Mouse (Mus musculus): ENCODE data around the gene Eloa. TPM values are rescaled to one million over a fixed set of nuclear protein-coding genes. Genes with fewer than 3 reads are reported as not detected.
"Not testable (repeated sequence)": the region's sequence is repeated elsewhere in the genome, so short reads cannot be mapped to it uniquely, and the experiment has no call there.

The Eloa gene
- polyA plus RNA-seq, 1 experiment: 16.8 TPM

DNA sequence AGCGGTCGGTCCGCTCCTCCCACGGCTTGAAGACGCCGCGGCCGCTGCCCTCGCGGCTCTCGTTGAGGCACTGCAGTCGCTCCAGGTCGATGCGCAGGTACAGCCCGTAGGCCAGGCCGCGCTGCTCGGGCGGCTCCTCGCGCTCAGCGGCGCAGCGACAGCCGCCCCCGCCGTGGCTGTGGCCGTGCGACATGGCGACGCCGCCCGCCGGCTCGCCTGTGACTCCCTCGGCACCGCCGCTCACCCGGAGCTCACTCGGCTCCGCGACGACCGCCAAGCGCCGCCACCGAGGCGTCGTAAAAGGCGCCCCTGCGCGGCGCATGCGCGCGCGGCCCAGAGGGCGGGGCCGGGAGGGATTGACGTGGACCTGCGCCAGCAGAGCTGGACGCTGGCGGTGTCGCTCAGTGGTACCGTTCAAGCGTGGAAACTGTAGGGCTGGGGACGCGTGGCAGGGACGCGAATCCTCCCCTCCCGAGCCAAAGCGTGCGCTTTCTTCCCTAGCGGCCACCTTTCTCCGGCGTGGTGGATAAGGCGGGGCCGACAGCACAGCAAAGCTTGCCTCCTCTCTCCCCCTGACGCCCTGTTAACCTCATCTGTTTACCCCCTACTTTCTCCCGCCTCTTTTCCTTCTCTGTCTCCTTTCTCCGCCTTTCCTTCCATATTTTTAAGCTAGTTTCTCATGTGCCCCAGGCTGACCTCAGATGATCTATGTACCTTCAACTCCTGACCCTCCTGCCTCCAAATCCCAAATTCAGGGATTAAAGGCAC, 34.4 kb downstream of the Eloa start, which contains the start of gene Pithd1:
Gene Pithd1 (minus strand): TSS at position 322 of the 768 bp plus-strand sequence.
- Histone ChIP-seq H3K4me1 (ENCODE audit: control insufficient read depth, insufficient read depth, low read length) (peaks cover 2% of the 10 kb centered on the region), H3K27ac (ENCODE audit: insufficient read depth, low read length) (peak within 1 kb of the TSS; percentile 75)
- peak; percentile 92 for TF ChIP-seq POLR2A (IDR thresholded peaks at IDR 0.05; ENCODE audit: extremely low read depth, insufficient read depth, low read length)
- TF ChIP-seq CTCF (IDR thresholded peaks at IDR 0.05; ENCODE audit: extremely low read depth, insufficient read depth, low read length): no peak

DNA sequence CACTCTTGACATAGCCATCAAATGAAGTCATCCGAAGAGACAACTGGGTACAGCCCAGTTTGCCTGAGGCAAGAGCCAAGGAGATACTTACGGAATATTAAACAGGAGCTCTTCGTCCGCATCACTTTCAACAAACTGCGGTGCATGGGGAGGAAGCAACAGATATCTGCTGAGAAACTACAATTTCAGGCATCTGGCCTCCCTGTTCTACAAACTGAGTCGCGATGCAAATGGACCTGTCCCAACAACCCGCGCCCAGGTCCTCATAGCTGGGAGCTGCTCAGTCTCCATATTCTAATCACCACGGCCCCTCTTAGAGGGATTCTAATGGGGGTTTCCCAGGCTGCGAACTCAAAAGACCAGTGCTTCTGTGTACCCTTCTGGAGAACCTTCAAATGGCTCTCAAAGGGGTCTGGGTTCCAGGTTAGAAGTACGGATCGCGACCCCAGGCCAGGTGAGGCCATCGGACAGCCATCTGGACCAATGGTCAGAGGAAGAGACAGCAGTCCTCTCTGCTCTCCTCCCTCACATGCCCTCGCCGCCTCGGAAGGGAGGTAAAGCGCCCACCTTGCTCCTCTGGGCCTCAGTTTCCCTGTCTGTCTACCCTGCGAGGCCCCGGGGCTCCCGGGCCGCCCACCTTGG, 35.1 kb downstream of the Eloa start:
- TF ChIP-seq CTCF (IDR thresholded peaks at IDR 0.05; ENCODE audit: extremely low read depth, insufficient read depth, low read length) (no peak), POLR2A (IDR thresholded peaks at IDR 0.05; ENCODE audit: extremely low read depth, insufficient read depth, low read length) (no peak)
- Histone ChIP-seq H3K27ac (ENCODE audit: insufficient read depth, low read length) (0 out of 2 replicates have a peak overlapping the region, but pooled peaks have one; percentile 17), H3K4me3 (ENCODE audit: insufficient read depth, low read length) (peak overlapping the region; percentile 95), H3K4me1 (ENCODE audit: control insufficient read depth, insufficient read depth, low read length) (peaks cover 5% of the 10 kb centered on the region)

More for the DNA sequence above, 34.4 kb downstream of the Eloa start, which contains the start of gene Pithd1:
- peak within 1 kb of the TSS; percentile 95 for H3K4me3 ChIP-seq (ENCODE audit: insufficient read depth, low read length)

DNA sequence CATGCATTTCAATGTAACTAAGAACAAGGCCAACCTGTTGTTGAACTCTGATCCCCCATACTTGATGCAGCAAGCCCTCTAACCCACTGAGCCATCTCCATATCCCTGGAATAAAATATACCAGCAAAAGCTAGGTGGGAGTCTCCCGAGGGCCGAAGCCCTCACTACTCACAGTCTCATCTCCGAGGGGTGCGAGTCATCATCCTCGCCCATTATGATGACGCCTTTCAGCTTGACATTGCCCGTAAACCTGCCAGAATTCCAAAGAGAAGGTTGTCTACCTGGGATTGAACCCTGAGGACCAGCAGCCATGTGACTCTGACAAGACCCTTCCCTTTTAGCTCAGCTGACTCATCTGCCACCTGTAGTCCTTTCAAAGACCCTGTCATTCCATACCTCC, 35.8 kb downstream of the Eloa start:
- no peak for TF ChIP-seq CTCF (IDR thresholded peaks at IDR 0.05; ENCODE audit: extremely low read depth, insufficient read depth, low read length)
- no peak for TF ChIP-seq POLR2A (IDR thresholded peaks at IDR 0.05; ENCODE audit: extremely low read depth, insufficient read depth, low read length)
- Histone ChIP-seq H3K27ac (ENCODE audit: insufficient read depth, low read length) (no peak overlapping the region), H3K4me3 (ENCODE audit: insufficient read depth, low read length) (peak overlapping the region; percentile 95; the same call in 1 of the 2 replicates), H3K4me1 (ENCODE audit: control insufficient read depth, insufficient read depth, low read length) (peaks cover 5% of the 10 kb centered on the region)

DNA sequence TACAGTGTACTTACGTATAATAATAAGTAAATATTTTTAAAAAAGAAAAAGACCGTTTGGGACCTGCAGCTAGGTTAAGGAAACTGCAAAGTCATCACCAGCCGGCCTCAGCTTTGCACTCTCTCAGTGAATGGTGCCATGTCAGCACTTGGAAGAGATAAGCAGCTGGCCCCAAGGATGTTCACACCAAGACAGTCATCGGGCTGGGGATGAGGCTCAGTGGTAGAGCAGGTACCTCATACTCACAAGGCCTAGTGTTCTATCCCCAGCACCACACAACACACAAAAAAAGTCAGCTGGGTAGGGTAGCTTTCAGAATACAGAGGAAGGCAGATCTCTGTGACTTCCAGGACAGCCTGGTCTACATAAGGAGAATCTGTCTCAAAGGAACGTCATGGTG, 36.4 kb downstream of the Eloa start:
- no peak overlapping the region for H3K27ac ChIP-seq (ENCODE audit: insufficient read depth, low read length)
- H3K4me1 ChIP-seq (ENCODE audit: control insufficient read depth, insufficient read depth, low read length): peaks cover 5% of the 10 kb centered on the region
- no peak overlapping the region for H3K4me3 ChIP-seq (ENCODE audit: insufficient read depth, low read length)
- no peak for TF ChIP-seq CTCF (IDR thresholded peaks at IDR 0.05; ENCODE audit: extremely low read depth, insufficient read depth, low read length)
- TF ChIP-seq POLR2A (IDR thresholded peaks at IDR 0.05; ENCODE audit: extremely low read depth, insufficient read depth, low read length): no peak

DNA sequence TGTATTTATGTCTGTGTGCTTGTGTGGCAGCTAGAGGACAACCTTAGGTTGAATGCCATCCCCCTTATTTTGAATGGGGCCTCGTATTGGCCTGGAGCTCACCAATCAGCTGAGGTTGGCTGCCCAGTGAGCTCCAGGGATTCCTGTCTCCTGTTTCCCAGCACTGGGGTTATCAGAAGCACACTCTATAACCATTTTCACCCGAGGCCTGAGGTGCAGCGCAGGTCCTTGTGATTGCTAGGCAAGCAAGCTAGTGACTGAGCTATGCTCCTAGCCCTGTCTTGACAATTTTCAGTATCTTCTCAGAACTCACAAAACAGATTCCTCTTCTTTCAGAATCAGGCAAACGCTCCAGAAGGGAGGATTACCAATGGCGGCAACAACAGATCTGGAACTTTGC, 37.0 kb downstream of the Eloa start:
- no peak overlapping the region for H3K27ac ChIP-seq (ENCODE audit: insufficient read depth, low read length)
- no peak for TF ChIP-seq POLR2A (IDR thresholded peaks at IDR 0.05; ENCODE audit: extremely low read depth, insufficient read depth, low read length)
- no peak for TF ChIP-seq CTCF (IDR thresholded peaks at IDR 0.05; ENCODE audit: extremely low read depth, insufficient read depth, low read length)

DNA sequence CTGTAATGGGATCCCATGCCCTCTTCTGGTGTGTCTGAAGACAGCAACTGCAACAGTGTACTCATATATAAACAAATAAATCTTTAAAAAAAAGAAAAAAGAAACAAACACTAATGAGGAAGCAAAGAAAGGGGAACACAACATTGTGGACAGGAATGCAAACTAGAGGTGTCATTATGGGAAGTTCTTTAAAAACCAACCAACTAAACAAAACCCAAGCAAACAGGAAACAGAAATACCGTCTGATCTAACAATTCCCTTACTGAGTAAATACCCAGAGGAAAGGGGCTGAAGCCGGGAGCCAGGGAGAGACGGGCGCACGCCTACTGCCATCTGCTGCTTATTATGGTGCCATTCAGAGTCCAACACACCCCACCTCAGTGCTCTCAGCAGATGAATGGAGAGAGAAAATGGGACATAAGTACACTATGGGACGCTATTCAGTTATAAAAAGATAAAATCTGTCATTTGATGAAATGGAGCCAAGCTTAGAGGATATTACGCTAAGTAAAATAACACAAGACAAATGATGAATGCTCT, 40.0 kb downstream of the Eloa start:
- Histone ChIP-seq H3K27ac (ENCODE audit: insufficient read depth, low read length) (no peak overlapping the region), H3K4me3 (ENCODE audit: insufficient read depth, low read length) (no peak overlapping the region), H3K4me1 (ENCODE audit: control insufficient read depth, insufficient read depth, low read length) (peaks cover 5% of the 10 kb centered on the region)
- no peak for TF ChIP-seq POLR2A (IDR thresholded peaks at IDR 0.05; ENCODE audit: extremely low read depth, insufficient read depth, low read length)
- TF ChIP-seq CTCF (IDR thresholded peaks at IDR 0.05; ENCODE audit: extremely low read depth, insufficient read depth, low read length): no peak

More for the DNA sequence above, 37.0 kb downstream of the Eloa start:
- H3K4me3 ChIP-seq (ENCODE audit: insufficient read depth, low read length): no peak overlapping the region
- H3K4me1 ChIP-seq (ENCODE audit: control insufficient read depth, insufficient read depth, low read length): peaks cover 5% of the 10 kb centered on the region

DNA sequence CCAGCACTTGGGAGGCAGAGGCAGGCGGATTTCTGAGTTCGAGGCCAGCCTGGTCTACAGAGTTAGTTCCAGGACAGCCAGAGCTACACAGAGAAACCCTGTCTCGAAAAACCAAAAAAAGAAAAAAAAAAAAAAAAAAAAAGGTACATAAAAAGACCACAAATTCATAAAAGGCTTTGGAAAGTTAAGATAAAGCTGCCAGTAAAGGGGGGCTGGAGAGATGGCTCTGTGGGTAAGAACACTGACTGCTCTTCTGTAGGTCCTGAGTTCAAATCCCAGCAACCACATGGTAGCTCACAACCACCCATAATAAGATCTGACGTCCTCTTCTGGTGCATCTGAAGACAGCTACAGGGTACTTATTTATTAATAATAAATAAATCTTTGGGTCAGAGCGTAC, 41.3 kb downstream of the Eloa start:
- H3K4me3 ChIP-seq (ENCODE audit: insufficient read depth, low read length): not testable (repeated sequence)

DNA sequence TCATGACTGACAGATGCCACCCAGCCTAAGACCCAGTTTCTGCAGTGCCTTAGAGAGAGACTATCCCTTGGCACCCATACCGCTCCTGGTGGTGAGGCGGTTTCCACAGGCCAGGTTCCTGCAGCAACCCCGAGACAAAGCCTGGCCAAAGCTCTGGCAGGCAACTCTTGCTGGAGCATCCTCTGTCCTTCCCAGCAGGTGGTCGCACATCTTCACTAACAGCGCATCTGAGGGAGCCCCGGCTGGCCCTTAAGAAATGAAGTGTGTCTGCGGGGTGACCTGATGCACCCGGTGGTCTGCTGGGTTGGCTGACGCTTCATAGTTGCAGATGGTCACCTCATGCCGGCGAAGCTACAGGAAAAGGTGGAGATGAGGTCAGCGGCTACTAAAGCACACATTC, 45.4 kb downstream of the Eloa start:
- no peak overlapping the region for H3K4me3 ChIP-seq (ENCODE audit: insufficient read depth, low read length)
- peaks cover 3% of the 10 kb centered on the region; the same call in 1 of the 2 replicates for H3K4me1 ChIP-seq (ENCODE audit: control insufficient read depth, insufficient read depth, low read length)
- no peak for TF ChIP-seq CTCF (IDR thresholded peaks at IDR 0.05; ENCODE audit: extremely low read depth, insufficient read depth, low read length)
- TF ChIP-seq POLR2A (IDR thresholded peaks at IDR 0.05; ENCODE audit: extremely low read depth, insufficient read depth, low read length): no peak
- no peak overlapping the region for H3K27ac ChIP-seq (ENCODE audit: insufficient read depth, low read length)

More for the DNA sequence above, 41.3 kb downstream of the Eloa start:
- not testable (repeated sequence) for H3K27ac ChIP-seq (ENCODE audit: insufficient read depth, low read length); H3K4me1 ChIP-seq (ENCODE audit: control insufficient read depth, insufficient read depth, low read length)

DNA sequence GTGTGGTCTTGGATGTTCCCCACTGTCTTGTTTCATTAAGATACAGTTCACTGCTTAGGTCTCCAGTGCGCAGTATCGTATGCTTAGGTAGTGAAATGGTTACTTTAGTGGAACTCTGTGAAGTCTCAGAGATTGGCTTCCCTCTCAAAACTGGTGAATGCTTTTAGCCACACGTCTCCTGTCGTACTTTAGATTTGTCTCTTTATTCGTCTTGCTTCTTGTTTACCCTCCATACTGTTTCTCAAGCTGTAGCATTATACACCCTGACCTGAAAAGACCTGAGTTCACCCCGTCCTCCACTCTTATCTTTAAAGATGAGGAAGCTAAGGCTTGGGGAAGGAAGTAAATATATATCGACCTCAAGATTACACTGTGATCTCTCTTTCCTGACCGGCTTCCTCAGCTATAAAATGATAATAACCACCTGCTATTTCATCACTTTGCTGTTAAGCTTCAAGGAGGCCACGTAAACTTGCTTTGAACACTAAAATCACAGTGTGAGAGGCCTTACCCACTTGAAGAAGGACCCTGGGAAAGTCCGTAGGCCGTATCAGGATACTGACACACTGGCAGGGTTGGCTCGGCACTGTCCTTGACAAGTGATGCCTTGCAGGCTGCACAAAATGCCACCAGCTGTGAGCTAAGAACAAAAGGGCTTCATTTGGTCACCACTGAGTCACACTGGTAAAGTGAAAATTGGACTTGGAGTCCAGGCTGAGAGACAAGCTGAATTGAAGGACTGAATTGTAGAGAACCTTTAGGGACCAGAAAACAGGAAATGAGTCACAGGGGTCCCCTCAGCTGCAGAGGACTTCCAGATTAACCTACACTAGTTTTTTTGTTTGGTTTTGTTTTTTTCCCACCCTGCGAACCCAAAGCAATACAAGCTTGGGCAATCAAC, 48.4 kb downstream of the Eloa start:
- no peak for TF ChIP-seq POLR2A (IDR thresholded peaks at IDR 0.05; ENCODE audit: extremely low read depth, insufficient read depth, low read length)
- TF ChIP-seq CTCF (IDR thresholded peaks at IDR 0.05; ENCODE audit: extremely low read depth, insufficient read depth, low read length): no peak
- no peak overlapping the region for H3K27ac ChIP-seq (ENCODE audit: insufficient read depth, low read length)

More for the DNA sequence above, 48.4 kb downstream of the Eloa start:
- peaks cover 3% of the 10 kb centered on the region; the same call in 1 of the 2 replicates for H3K4me1 ChIP-seq (ENCODE audit: control insufficient read depth, insufficient read depth, low read length)
- H3K4me3 ChIP-seq (ENCODE audit: insufficient read depth, low read length): peak overlapping the region; percentile 40
